Mouse (Mus musculus) small intestine, adult 2 months (tissue): ENCODE results near the gene Cln3.

Source experiments
- CTCF ChIP-seq: fragments of 200-500 bp; IDR thresholded peaks from 2 replicates; pipeline ENCODE4 v1.5.1; 2012; ENCODE audit warnings: low read depth, mild to moderate bottlenecking, control low read depth, inconsistent platforms, low read length, moderate library complexity, mixed read lengths; ENCODE audit not compliant: insufficient replicate concordance, insufficient read length; ENCODE audit errors: extremely low read depth
- POLR2A ChIP-seq: fragments of 200-500 bp; IDR thresholded peaks from 2 replicates; pipeline ENCODE4 v1.6.1; 2012; ENCODE audit warnings: low read depth, mild to moderate bottlenecking, control low read depth, inconsistent platforms, low read length, moderate library complexity

- TF ChIP-seq POLR2A (no peak), CTCF (no peak)
Observed at GRCm38 (mm10) chr7:126536466-126536865, 49.2 kb downstream of the Cln3 start.
